Mouse (Mus musculus): Measurements from ENCODE around the gene Tnfsf4. TPM values are rescaled to one million over a fixed set of nuclear protein-coding genes. Genes with fewer than 3 reads are reported as not detected.

The Tnfsf4 gene
- polyA plus RNA-seq, 1 experiment from 2014 or later, result not detected

DNA sequence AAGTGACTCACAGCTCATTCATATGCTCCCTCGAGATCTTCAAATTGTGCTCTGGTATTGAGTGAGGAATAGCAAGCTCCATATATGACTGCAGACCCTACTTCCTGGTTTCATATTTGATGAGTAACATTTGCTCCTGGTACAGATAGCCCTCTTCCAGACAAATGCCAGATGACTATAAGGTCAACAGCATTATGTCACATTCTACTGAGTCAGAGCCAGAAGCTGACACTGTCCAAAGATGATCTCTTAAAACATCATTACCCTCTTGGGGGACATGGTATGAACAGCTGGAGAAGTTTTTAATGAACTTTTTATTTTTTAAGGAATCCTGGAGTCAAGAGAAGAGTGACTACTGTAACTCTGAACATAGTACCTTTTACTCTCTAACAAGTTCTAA is 11.3 kb downstream of the Tnfsf4 start:
- H3K4me1 ChIP-seq, result no peaks in the 10 kb centered on the region
- DNase-seq (ENCODE audit: low spot score), result no peak
- H3K27ac ChIP-seq, result no peak overlapping the region
- 69% methylated on average over 1 of the region's 1 CpGs for WGBS
- H3K27me3 ChIP-seq (ENCODE audit: insufficient read depth, poor library complexity, severe bottlenecking), result no peaks in the 10 kb centered on the region
- no peaks in the 10 kb centered on the region for H3K36me3 ChIP-seq
- no peak overlapping the region for H3K4me3 ChIP-seq
- H3K9me3 ChIP-seq, result no peaks in the 10 kb centered on the region

DNA sequence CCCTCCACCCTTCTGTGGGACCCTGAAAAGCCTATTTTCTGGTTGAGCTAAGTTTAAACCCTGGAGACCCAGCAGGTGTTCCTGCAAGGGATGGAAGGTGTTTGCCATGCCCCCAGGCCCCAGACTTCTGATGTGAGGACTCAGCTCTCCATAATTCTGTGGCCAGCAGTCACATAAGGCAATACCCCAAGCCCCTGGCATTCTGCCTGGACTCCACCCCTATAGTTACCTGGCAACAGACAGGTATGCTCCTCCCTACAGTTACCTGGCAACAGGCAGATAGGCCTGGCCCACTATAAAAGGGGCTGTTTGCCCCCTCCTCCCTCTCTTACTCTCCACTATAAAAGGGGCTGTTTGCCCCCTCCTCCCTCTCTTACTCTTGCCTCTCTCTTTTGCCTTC is 24.7 kb downstream of the Tnfsf4 start:
- Histone ChIP-seq H3K9me3 (no peaks in the 10 kb centered on the region), H3K36me3 (no peaks in the 10 kb centered on the region), H3K4me3 (no peak overlapping the region), H3K27ac (no peak overlapping the region), H3K4me1 (no peaks in the 10 kb centered on the region), H3K27me3 (ENCODE audit: insufficient read depth, poor library complexity, severe bottlenecking) (no peaks in the 10 kb centered on the region)
- no peak for DNase-seq (ENCODE audit: low spot score)

DNA sequence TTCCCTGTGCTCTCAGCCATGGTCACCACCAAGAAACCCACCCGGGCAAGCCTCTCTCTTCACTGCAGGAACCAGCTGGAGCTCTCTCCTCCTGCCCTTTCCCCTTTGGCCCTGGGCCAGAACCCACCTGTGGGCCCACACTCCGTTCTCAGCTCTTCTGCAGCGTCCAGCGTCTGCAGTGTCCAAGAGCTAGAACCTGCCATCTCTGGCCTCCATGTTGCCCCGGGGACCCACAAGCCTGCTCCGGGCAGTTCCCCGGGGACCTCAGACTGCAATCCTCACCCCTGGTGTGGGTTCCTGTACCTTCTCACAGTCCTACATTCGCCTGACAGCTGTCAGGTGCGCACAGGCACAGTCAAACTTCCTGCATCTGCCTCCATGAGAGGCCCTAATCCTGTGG is 25.4 kb downstream of the Tnfsf4 start:
- Histone ChIP-seq H3K27me3 (ENCODE audit: insufficient read depth, poor library complexity, severe bottlenecking) (no peaks in the 10 kb centered on the region), H3K36me3 (no peaks in the 10 kb centered on the region), H3K4me3 (no peak overlapping the region), H3K9me3 (no peaks in the 10 kb centered on the region), H3K4me1 (no peaks in the 10 kb centered on the region), H3K27ac (no peak overlapping the region)
- 79% methylated on average over 9 of the region's 9 CpGs for WGBS
- DNase-seq (ENCODE audit: low spot score), result no peak

DNA sequence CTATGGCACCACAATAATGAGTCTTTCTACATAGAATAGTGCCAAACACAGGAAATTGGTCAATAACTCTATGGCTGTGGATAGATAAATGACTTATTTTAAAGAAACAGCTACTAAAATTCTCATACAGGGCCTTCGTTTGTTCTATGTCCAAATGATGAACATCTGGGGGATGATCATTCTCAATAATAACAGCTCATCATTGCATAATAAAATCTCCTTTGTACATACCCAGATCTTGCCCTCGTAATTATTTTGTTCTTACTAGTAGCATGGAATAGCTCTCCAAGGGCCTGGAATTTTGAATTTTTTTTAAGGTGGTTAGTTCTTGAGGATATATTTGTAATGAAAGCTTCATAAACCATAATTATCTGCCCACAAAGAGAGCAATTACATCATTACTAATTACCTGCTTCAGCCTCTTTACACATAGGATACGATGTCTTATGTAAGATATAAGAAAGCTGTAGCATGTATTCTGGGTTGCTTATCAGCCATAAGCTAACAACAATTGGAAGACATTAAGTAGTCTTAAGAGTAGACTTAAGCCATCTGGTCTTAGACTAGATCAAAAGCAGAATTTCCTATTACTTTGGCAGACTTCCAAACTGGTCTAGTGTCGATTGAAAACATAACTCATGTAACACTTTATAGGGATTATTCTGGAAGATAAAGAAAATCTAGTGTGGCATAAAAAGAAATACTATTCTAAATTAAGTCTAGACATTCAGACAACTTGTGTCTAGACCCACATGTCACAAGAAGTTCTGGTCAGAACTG is 31.3 kb downstream of the Tnfsf4 start:
- 74% methylated on average over 4 of the region's 4 CpGs for WGBS
- Histone ChIP-seq H3K36me3 (no peaks in the 10 kb centered on the region), H3K4me1 (no peaks in the 10 kb centered on the region), H3K4me3 (no peak overlapping the region), H3K27ac (no peak overlapping the region), H3K9me3 (no peaks in the 10 kb centered on the region), H3K27me3 (ENCODE audit: insufficient read depth, poor library complexity, severe bottlenecking) (no peaks in the 10 kb centered on the region)
- no peak for DNase-seq (ENCODE audit: low spot score)

DNA sequence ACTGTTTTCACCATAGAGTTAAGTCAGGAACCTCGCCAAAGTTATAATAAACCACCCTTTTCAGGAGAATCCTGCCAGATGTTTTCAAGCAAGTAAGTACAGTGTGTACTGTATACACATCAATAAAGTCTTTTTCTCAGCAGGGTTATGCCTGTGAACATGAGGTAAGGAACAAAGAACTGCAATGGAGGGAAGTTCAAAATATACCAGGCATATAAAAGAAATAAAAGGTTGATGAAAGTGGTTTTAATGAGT is 31.8 kb downstream of the Tnfsf4 start:
- H3K36me3 ChIP-seq, result no peaks in the 10 kb centered on the region
- no peaks in the 10 kb centered on the region for H3K9me3 ChIP-seq
- H3K27ac ChIP-seq, result no peak overlapping the region
- H3K27me3 ChIP-seq (ENCODE audit: insufficient read depth, poor library complexity, severe bottlenecking), result no peaks in the 10 kb centered on the region
- 75% methylated on average over 1 of the region's 1 CpGs for WGBS
- H3K4me3 ChIP-seq, result no peak overlapping the region
- H3K4me1 ChIP-seq, result no peaks in the 10 kb centered on the region
- DNase-seq (ENCODE audit: low spot score), result no peak

DNA sequence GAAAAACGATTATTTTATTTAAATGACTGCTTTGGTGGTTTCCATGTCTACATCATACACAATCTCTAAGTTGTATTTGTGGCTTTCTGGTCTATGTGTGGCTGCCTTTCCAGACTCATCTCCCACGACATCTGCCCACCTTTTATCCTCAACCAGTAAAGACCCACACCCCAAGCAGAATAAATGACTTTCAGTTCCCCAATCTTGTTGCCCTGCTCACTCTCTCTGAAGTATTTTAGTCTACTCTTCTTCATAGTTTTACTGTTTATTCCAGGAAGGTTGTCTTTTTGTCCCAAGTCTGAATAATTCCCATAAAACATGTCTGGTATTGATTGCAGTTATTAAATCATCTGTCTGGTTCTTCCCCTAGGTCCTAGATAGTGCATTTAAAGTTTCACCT is 40.6 kb downstream of the Tnfsf4 start:
- WGBS, result 64% methylated on average over 2 of the region's 2 CpGs
- Histone ChIP-seq H3K27ac (no peak overlapping the region), H3K4me3 (no peak overlapping the region), H3K9me3 (no peaks in the 10 kb centered on the region), H3K36me3 (no peaks in the 10 kb centered on the region), H3K27me3 (ENCODE audit: insufficient read depth, poor library complexity, severe bottlenecking) (no peaks in the 10 kb centered on the region), H3K4me1 (no peaks in the 10 kb centered on the region)
- no peak for DNase-seq (ENCODE audit: low spot score)

DNA sequence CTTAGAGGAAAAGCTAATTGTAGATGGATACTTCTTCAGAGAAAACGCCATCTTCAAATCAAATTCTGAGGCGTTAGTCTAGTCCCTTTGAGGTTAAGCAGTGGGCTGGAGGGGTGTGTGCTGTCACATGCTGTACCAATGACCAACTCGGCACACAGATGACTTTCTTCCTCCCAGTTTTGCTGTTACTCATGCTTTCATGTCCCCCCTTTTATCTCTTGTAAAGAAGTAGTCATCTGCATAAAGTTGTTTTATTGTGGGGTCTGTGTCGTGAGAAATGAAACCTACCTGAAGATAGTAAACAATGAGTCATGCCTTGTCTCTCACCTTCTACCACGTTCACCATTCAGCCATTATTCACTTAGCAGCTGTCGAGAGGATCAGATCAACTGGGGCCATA is 41.3 kb downstream of the Tnfsf4 start:
- Histone ChIP-seq H3K4me3 (no peak overlapping the region), H3K27ac (no peak overlapping the region), H3K4me1 (no peaks in the 10 kb centered on the region), H3K36me3 (no peaks in the 10 kb centered on the region), H3K27me3 (ENCODE audit: insufficient read depth, poor library complexity, severe bottlenecking) (no peaks in the 10 kb centered on the region), H3K9me3 (no peaks in the 10 kb centered on the region)
- WGBS, result 76% methylated on average over 6 of the region's 6 CpGs
- DNase-seq (ENCODE audit: low spot score), result no peak

DNA sequence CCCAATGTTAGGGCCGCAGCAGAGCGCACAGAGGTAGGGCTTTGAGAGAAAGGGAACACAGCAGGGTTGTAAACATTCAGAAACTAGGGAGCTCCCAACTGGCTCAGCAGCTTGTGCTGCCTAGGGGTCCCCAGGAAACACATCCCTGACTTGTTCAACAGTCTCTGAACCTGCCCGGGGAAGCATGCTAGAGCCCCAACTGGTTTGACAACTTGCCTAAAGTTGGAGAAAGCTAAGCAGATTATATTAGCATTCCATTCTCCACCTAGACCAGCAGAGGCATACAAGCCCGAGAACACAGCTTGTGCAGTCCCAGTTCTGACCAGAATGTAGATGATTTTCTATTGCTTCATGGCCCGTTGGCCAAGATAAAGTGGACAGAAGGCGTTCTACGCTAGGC is 49.6 kb downstream of the Tnfsf4 start:
- Histone ChIP-seq H3K36me3 (no peaks in the 10 kb centered on the region), H3K4me3 (no peak overlapping the region), H3K9me3 (no peaks in the 10 kb centered on the region), H3K27me3 (ENCODE audit: insufficient read depth, poor library complexity, severe bottlenecking) (no peaks in the 10 kb centered on the region), H3K4me1 (no peaks in the 10 kb centered on the region), H3K27ac (no peak overlapping the region)
- 75% methylated on average over 7 of the region's 7 CpGs for WGBS
- no peak for DNase-seq (ENCODE audit: low spot score)

DNA sequence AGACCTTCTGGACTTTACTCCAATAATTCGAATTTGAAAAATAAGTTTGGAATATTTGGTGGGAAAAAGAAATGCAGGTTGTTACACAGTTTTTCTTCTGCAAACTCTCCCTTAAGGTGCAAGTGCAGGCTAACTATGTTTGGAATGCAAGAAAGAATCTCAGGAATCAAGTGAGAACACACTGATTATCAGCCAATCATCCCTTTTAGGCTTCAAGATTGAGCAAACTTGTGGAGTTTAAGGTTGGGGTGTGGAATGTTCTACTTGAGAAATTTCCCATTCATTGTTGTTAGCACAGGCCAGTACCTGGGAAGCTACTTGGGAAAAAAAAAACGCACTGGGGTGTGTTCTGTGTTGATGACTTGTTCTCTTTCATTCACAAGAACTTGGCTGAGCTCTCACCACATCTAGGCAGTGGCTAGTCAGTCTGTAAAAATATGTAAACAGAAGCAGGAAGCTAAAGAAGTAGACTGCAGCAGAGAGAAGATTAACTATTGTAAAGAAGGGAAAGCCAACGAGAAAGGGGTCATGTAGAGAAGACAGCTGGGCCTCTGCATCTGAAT is 56.6 kb downstream of the Tnfsf4 start:
- Histone ChIP-seq H3K36me3 (no peaks in the 10 kb centered on the region), H3K4me1 (0 out of 2 replicates have a peak, but pooled peaks cover 3% of the 10 kb centered on the region), H3K27ac (no peak overlapping the region), H3K9me3 (no peaks in the 10 kb centered on the region), H3K27me3 (ENCODE audit: insufficient read depth, poor library complexity, severe bottlenecking) (no peaks in the 10 kb centered on the region), H3K4me3 (no peak overlapping the region)
- WGBS, result 43% methylated on average over 3 of the region's 3 CpGs
- DNase-seq (ENCODE audit: low spot score), result no peak

DNA sequence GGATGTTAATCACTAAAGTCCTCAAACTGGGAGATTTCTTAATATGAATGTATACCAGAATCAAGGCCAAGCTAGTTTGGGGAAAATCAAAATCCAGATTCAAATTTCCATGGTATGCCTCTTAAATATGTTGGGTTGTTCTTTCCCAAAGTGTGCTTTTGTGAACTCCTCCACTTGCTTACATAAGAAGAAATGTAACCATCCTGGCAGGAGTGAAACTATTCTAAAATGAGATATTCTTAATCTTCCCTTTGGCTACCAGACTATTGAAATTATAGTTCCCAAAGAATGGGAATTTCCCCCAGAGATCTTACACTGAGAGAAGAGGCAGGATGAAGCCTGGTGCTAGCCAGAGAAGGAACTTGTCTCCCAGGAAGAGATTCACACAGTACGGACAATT is 57.0 kb downstream of the Tnfsf4 start:
- Histone ChIP-seq H3K9me3 (no peaks in the 10 kb centered on the region), H3K4me3 (no peak overlapping the region), H3K27ac (no peak overlapping the region), H3K27me3 (ENCODE audit: insufficient read depth, poor library complexity, severe bottlenecking) (no peaks in the 10 kb centered on the region), H3K36me3 (no peaks in the 10 kb centered on the region), H3K4me1 (0 out of 2 replicates have a peak, but pooled peaks cover 3% of the 10 kb centered on the region)
- no peak for DNase-seq (ENCODE audit: low spot score)
- WGBS, result 84% methylated on average over 1 of the region's 1 CpGs

DNA sequence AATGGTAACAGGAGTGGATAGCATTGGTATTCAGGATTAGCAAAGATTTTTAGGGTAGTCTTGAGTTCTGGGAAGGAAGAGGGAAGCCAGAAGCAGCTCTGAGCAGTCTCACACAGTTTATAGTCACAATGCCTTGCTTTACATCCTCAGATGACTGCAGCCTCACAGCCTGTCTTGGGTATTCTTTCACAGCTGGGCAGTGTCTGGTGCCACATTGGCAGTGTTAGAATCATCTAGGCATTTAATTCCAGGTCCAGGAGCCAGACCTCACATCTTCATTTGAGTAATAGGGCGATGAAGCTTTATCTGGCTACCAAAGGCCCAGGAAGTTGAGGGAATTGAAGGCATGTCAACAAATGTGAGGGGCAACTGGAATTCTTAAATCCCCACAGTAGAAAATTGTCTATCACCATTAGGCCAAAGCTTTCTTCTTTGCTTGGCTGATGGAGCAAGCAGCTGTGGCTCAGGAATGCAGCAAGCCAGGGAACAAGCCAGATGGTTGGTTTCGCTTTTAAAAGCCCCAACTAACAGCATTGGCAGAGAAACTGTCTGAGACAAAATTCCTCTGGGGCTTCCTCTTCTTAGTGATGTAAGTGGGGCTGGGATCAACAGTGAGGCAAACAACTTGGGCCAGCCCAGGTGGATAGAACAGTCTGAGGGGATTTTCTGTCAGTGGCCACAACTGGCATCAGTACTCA is 68.3 kb downstream of the Tnfsf4 start:
- Histone ChIP-seq H3K4me3 (no peak overlapping the region), H3K9me3 (no peaks in the 10 kb centered on the region), H3K27me3 (ENCODE audit: insufficient read depth, poor library complexity, severe bottlenecking) (no peaks in the 10 kb centered on the region), H3K4me1 (0 out of 2 replicates have a peak, but pooled peaks cover 5% of the 10 kb centered on the region), H3K27ac (no peak overlapping the region), H3K36me3 (no peaks in the 10 kb centered on the region)
- WGBS, result 46% methylated on average over 2 of the region's 2 CpGs
- DNase-seq (ENCODE audit: low spot score), result no peak
